ENCODE assay signal across 9 mouse cellular contexts in genomic region chr8:93572095-93572501, GRCm38 (mm10). TPM values are rescaled to one million over a fixed set of nuclear protein-coding genes. Genes with fewer than 3 reads are reported as not detected.
DNase-seq lines count a peak whose midpoint lies in the region; ATAC-seq lines count a peak whose summit lies in the region.
"Had no signal": no experiment of that assay in that cellular context is flagged by ENCODE, and none has a peak within 500 bp of the region (broad histone marks: within the 10 kb centered on the region; RNA-seq: fewer than 3 reads in every experiment).

No protein-coding gene starts in this region.

- peak overlapping the region; percentile 1; the same call in 1 of the 2 replicates for H3K4me2 ChIP-seq in hindbrain, embryonic 13.5 days
- H3K4me2 ChIP-seq in neural tube, embryonic 14.5 days (ENCODE audit: low read depth, low read length) = no peak overlapping the region

- peak overlapping the region; percentile 86 for H3K27ac ChIP-seq in hindbrain, embryonic 13.5 days
- peak overlapping the region; percentile 46 for H3K27ac ChIP-seq in neural tube, embryonic 14.5 days (ENCODE audit: low read depth, low read length)

- H3K27me3 ChIP-seq in hindbrain, embryonic 13.5 days = no peaks in the 10 kb centered on the region
- no peaks in the 10 kb centered on the region for H3K27me3 ChIP-seq in neural tube, embryonic 14.5 days (ENCODE audit: control insufficient read depth, insufficient read depth, low read length)

- H3K4me3 ChIP-seq in hindbrain, embryonic 13.5 days = no peak overlapping the region
- no peak overlapping the region for H3K4me3 ChIP-seq in neural tube, embryonic 14.5 days (ENCODE audit: low read depth, low read length)

- H3K4me1 ChIP-seq in hindbrain, embryonic 13.5 days (replicated peaks) = peaks cover 50% of the 10 kb centered on the region
- peaks cover 25% of the 10 kb centered on the region for H3K4me1 ChIP-seq in neural tube, embryonic 14.5 days (ENCODE audit: control insufficient read depth, insufficient read depth, low read length)

- no peak overlapping the region for H3K9ac ChIP-seq in hindbrain, embryonic 13.5 days
- H3K9ac ChIP-seq in neural tube, embryonic 14.5 days (replicated peaks; ENCODE audit: low read depth, low read length) = no peak overlapping the region

- H3K9me3 ChIP-seq in hindbrain, embryonic 13.5 days = peaks cover 7% of the 10 kb centered on the region
- H3K9me3 ChIP-seq in neural tube, embryonic 14.5 days (ENCODE audit: control insufficient read depth, low read length) = no peaks in the 10 kb centered on the region

- ATAC-seq in hindbrain, embryonic 13.5 days (ENCODE audit: low FRiP score) = peak; percentile 58
- ATAC-seq in neural tube, embryonic 14.5 days (ENCODE audit: low read depth) = peak; percentile 32; the same call in 1 of the 2 replicates

- WGBS in hindbrain, embryonic 13.5 days = 10% methylated on average over 2 of the region's 2 CpGs
- WGBS in neural tube, embryonic 14.5 days = 12% methylated on average over 2 of the region's 2 CpGs

- peak; percentile 60 for DNase-seq in cerebellum, adult 9-10 months
- no peak for DNase-seq in cerebellum, adult 8-10 months
- DNase-seq in left cerebral cortex, adult 18-20 months (ENCODE audit: low spot score in 2 of 2) = peak; percentile 22 to 40
- DNase-seq in left cerebral cortex, adult 8-10 months (ENCODE audit: low spot score in 2 of 2) = no peak
- no peak for DNase-seq in thymus, adult 18-20 months
- DNase-seq in B cell, adult 2 months = no peak

- no peaks in the 10 kb centered on the region for H3K36me3 ChIP-seq in hindbrain, embryonic 13.5 days
- H3K36me3 ChIP-seq in neural tube, embryonic 14.5 days (ENCODE audit: control insufficient read depth, insufficient read depth, low read length) = no peaks in the 10 kb centered on the region

RNA-seq across cellular contexts. Expression of gene Ces5a, which starts 36.5 kb away (rescaled TPM):
- 1 to 10 TPM in 1 of 2 experiments, under 1 TPM in 1; 0.98 to 1.3 TPM for total RNA-seq in left cerebral cortex, adult 18-20 months (2021)
- total RNA-seq in left cerebral cortex, adult 8-10 months (2022) = 1 to 10 TPM in 2 of 4 experiments, under 1 TPM in 2; 0.43 to 1.5 (median 0.98) TPM
- polyA plus RNA-seq in hindbrain, embryonic 13.5 days (2015; fragmentation: Nextera tagmentation; extraction: Ambion mirVana) = 0.45 and 0.49 TPM in 2 replicates
- 0.79 and 0.87 TPM in 2 replicates for polyA plus RNA-seq in neural tube, embryonic 14.5 days (2014; fragmentation: Nextera tagmentation; extraction: Ambion mirVana)
- polyA plus RNA-seq: liver, embryonic 16.5 days had no signal

Comparison
In these comparisons a context has a peak if more than half of its experiments do, and no peak if none do; other contexts are left out.
1. DNase-seq: peak in cerebellum, adult 9-10 months (single experiment) and left cerebral cortex, adult 18-20 months (2 of 2); none in cerebellum, adult 8-10 months (single experiment), left cerebral cortex, adult 8-10 months (0 of 2), thymus, adult 18-20 months (0 of 2) and B cell, adult 2 months (0 of 2).